Mouse (Mus musculus): ENCODE measurements around the gene Gm4767. TPM values are rescaled to one million over a fixed set of nuclear protein-coding genes. Genes with fewer than 3 reads are reported as not detected.
A peak's percentile ranks its signal among the peaks of the same experiment; 100 is the strongest.
"Not testable (repeated sequence)": the region's sequence is repeated elsewhere in the genome, so short reads cannot be mapped to it uniquely, and the experiment has no call there.

Gene Gm4767
- 2.1 and 3.3 TPM in 2 replicates for polyA plus RNA-seq (2016; fragmentation: Nextera tagmentation; extraction: Ambion mirVana)

DNA sequence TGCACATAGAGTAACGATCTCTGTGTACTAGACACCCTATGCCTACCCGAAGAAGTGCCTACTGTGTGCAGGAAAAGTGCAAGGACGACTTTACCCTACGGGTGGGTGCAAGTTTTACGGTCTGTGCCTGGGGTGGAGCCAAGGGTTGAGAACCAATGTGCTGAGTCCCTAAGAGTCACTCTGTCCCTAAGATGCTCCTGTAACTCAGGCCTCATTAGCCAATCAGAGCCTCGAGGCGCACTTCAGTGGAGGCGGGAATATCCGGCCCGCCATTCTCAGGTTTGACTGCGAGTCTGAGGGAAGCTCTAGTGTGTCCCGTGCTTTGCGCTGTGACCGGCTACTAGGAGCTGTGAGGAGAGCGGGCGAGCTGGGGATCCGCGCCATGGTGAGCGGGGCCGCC lies at the start of gene Gm4767:
Gene Gm4767, plus strand, starts transcription at position 288 of the 400 bp plus-strand sequence.
- not testable (repeated sequence) for H3K9me3 ChIP-seq (replicated peaks); H3K36me3 ChIP-seq; H3K4me3 ChIP-seq; H3K27ac ChIP-seq (replicated peaks); H3K4me1 ChIP-seq; H3K27me3 ChIP-seq (ENCODE audit: low read depth, poor library complexity, severe bottlenecking)
- peak; percentile 3 for DNase-seq (ENCODE audit: low spot score)
- WGBS: 41% methylated on average over 10 of the region's 20 CpGs

DNA sequence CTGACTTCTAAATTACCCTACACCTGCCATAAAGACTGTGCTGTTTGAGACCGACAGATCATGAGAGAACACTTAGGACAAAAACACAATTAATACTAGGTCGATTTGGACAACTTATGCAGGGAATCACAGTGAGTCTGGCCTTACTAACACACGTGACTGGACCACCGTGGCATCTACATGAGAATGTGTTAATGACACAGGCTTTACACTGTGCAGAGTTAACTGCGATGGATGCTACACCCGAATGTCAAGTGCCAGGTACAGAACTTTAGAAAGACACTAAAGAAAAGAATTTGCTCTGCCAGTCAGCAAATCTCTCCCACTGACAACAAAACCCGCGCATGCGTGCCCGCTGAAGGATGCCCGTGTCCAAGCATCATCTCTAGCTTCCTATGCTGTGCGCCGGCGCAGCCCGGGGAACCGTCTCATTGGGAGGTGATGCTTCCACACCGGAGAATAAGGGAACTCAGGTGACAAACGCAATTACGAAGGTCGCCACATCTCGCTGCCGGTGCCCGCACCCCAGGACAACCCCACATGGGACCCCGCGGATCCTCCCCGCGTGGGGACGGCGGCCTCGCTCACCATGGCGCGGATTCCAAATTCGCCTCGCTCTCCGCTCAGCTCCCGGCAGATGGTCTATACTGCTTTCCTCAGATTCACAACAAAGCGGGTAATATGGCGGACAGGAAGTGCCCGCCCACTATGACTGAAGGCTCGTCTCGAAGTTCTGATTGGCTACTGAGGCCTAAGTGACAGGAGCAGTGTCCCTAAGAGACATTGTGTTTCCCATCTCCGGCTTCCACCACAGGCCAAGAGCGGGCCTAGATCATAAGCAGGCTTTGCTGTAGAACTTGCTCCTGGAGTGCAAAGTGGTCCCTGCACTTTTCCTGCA lies 41.2 kb upstream of the Gm4767 start, which contains the start of gene Gm3055:
Gene Gm3055, minus strand, starts transcription at position 656 of the 898 bp plus-strand sequence.
- not testable (repeated sequence) for H3K36me3 ChIP-seq; DNase-seq (ENCODE audit: low spot score); H3K9me3 ChIP-seq (replicated peaks); H3K4me1 ChIP-seq; H3K27me3 ChIP-seq (ENCODE audit: low read depth, poor library complexity, severe bottlenecking); H3K4me3 ChIP-seq; H3K27ac ChIP-seq (replicated peaks)
- no CpG with 5 or more reads among the region's 43 CpGs for WGBS

DNA sequence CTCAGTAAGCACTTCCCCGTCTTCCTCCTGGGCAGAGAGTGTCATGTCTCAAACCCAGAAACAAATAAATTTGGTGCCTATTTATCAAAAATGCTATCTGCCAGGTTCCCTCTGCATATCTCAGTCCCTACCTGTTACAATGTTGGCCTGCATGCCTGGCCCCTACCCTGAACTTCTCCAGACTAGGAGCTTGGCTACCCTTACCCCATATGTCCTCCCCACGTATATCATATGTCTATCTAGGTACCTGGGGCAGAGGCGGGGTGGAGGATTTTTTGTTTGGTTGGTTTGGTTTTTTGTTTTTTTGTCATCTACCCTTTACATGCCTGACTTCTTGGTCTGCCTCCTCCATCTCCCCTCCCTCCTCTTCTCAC lies 40.6 kb upstream of the Gm4767 start:
- not testable (repeated sequence) for H3K27ac ChIP-seq (replicated peaks); H3K4me1 ChIP-seq; H3K9me3 ChIP-seq (replicated peaks); H3K4me3 ChIP-seq; DNase-seq (ENCODE audit: low spot score); H3K27me3 ChIP-seq (ENCODE audit: low read depth, poor library complexity, severe bottlenecking); H3K36me3 ChIP-seq
- WGBS: no CpG with 5 or more reads among the region's 3 CpGs

DNA sequence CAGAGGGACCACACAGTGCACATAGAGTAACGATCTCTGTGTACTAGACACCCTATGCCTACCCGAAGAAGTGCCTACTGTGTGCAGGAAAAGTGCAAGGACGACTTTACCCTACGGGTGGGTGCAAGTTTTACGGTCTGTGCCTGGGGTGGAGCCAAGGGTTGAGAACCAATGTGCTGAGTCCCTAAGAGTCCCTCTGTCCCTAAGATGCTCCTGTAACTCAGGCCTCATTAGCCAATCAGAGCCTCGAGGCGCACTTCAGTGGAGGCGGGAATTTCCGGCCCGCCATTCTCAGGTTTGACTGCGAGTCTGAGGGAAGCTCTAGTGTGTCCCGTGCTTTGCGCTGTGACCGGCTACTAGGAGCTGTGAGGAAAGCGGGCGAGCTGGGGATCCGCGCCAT lies 34.2 kb downstream of the Gm4767 start:
- H3K4me3 ChIP-seq; H3K27ac ChIP-seq (replicated peaks); H3K9me3 ChIP-seq (replicated peaks); DNase-seq (ENCODE audit: low spot score); H3K27me3 ChIP-seq (ENCODE audit: low read depth, poor library complexity, severe bottlenecking); H3K36me3 ChIP-seq; H3K4me1 ChIP-seq: not testable (repeated sequence)
- no CpG with 5 or more reads among the region's 18 CpGs for WGBS

DNA sequence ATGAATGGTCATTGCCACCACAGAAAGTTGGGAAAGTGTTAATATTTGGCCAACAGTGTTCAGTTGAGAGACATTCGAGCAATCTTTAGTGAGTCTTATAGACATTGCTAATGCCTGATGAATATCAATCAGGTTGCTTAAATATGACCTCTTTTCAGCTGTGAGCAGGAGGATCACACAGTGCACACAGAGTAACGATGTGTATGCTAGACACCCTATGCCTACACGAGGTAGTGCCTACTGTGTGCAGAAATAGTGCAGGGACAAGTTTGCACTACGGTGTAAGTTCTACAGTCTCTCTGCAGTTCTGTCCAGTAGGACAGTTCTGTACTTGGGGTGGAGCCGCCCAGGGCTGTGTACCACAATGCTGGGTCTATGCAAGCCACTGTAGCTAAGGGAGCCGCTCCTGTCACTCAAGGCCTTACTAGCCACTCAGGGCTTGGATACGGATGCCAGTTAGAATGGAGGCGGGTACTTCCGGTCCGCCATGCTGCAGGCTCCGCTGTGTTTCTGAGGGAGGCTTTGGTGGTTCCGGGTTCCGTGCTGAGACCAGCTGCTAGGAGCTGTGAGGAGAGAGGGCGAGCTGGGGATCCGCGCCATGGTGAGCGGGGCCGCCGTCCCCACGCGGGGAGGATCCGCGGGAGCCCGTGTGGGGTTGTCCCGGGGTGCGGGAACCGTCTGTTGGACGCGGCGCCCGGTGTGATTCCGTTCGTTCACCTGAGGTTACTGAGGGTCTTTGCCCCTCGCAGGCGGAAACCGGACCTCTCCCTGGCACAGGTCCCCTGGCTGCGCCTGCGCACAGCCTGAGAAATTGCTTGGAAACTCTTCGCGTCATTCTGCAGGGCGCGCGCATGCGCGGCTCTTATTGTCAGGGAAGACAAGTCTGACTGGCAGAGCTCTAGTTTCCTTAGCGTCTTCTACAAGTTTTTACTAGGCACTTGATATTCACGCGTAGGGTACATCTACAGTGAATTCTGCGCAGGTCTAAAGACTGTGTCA lies 51.7 kb downstream of the Gm4767 start, which contains the start of gene Gm32687:
Gene Gm32687, plus strand, starts transcription at position 526 of the 999 bp plus-strand sequence.
- not testable (repeated sequence) for DNase-seq (ENCODE audit: low spot score); H3K9me3 ChIP-seq (replicated peaks); H3K36me3 ChIP-seq; H3K27me3 ChIP-seq (ENCODE audit: low read depth, poor library complexity, severe bottlenecking); H3K4me1 ChIP-seq; H3K27ac ChIP-seq (replicated peaks)
- peak within 1 kb of the TSS; percentile 35; the same call in 1 of the 2 replicates for H3K4me3 ChIP-seq
- WGBS: 26% methylated on average over 5 of the region's 49 CpGs

Other genes with a start within 250 kb of the Gm4767 start
- gene Tle2, start 237.6 kb upstream of the Gm4767 start, polyA plus RNA-seq (2016; fragmentation: Nextera tagmentation; extraction: Ambion mirVana): 9.7 and 13.5 TPM in 2 replicates
- 6.0 and 8.8 TPM in 2 replicates for gene Tle6, start 211.1 kb upstream of the Gm4767 start, polyA plus RNA-seq (2016; fragmentation: Nextera tagmentation; extraction: Ambion mirVana)
- 1.4 and 2.0 TPM in 2 replicates for gene BC025920, start 205.9 kb upstream of the Gm4767 start, polyA plus RNA-seq (2016; fragmentation: Nextera tagmentation; extraction: Ambion mirVana)
- 49.3 and 58.7 TPM in 2 replicates for gene Sirt6, start 184.4 kb upstream of the Gm4767 start, polyA plus RNA-seq (2016; fragmentation: Nextera tagmentation; extraction: Ambion mirVana)
- 5.8 and 5.9 TPM in 2 replicates for gene Ankrd24, start 183.6 kb upstream of the Gm4767 start, polyA plus RNA-seq (2016; fragmentation: Nextera tagmentation; extraction: Ambion mirVana)
- 4.9 and 5.6 TPM in 2 replicates for gene Gm10778, start 163.1 kb upstream of the Gm4767 start, polyA plus RNA-seq (2016; fragmentation: Nextera tagmentation; extraction: Ambion mirVana)
- gene Zfp433, start 107.4 kb upstream of the Gm4767 start, polyA plus RNA-seq (2016; fragmentation: Nextera tagmentation; extraction: Ambion mirVana): 18.8 and 19.0 TPM in 2 replicates
- gene Gm3055, start 41.0 kb upstream of the Gm4767 start, polyA plus RNA-seq (2016; fragmentation: Nextera tagmentation; extraction: Ambion mirVana): 13.2 and 15.5 TPM in 2 replicates
- 10.7 and 11.6 TPM in 2 replicates for gene Gm32687, start 51.7 kb downstream of the Gm4767 start, polyA plus RNA-seq (2016; fragmentation: Nextera tagmentation; extraction: Ambion mirVana)
- 2.5 and 3.9 TPM in 2 replicates for gene Zfp781, start 118.3 kb downstream of the Gm4767 start, polyA plus RNA-seq (2016; fragmentation: Nextera tagmentation; extraction: Ambion mirVana)
- 17.0 and 18.2 TPM in 2 replicates for gene Zfp873, start 235.9 kb downstream of the Gm4767 start, polyA plus RNA-seq (2016; fragmentation: Nextera tagmentation; extraction: Ambion mirVana)

All from midbrain, embryonic 10.5 days (tissue).